Mouse (Mus musculus) forebrain, embryonic 14.5 days (tissue): ENCODE results near the gene Rdh7. TPM values are rescaled to one million over a fixed set of nuclear protein-coding genes. Genes with fewer than 3 reads are reported as not detected.
A peak's percentile ranks its signal among the peaks of the same experiment; 100 is the strongest.

Experiments used
- ATAC-seq: fragments of 200-750 bp; cut with Nextera tagmentation; 2 replicates; pipeline ENCODE4 v1.8.0; 2017; ENCODE audit warnings: mild to moderate bottlenecking, moderate library complexity
- DNase-seq: peaks from one replicate; pipeline ENCODE4 v3.0.0-alpha.2; 2015; ENCODE audit warnings: low spot score
- H3K27ac ChIP-seq: fragments of 300-500 bp; sonication (generic); 2 replicates; pipeline ENCODE4 v1.5.1; 2014; ENCODE audit warnings: low read depth, mild to moderate bottlenecking, control low read depth, low read length, moderate library complexity
- H3K27me3 ChIP-seq: fragments of 300-500 bp; sonication (generic); replicated peaks from 2 replicates; pipeline ENCODE4 v1.6.1; 2014; ENCODE audit warnings: low read length, control low read depth, mixed read lengths; ENCODE audit not compliant: control insufficient read depth, insufficient read depth
- H3K36me3 ChIP-seq: fragments of 300-500 bp; sonication (generic); 2 replicates; pipeline ENCODE4 v1.6.1; 2014; ENCODE audit warnings: low read length, control low read depth; ENCODE audit not compliant: control insufficient read depth, insufficient read depth
- H3K4me1 ChIP-seq: fragments of 300-500 bp; sonication (generic); 2 replicates; pipeline ENCODE4 v1.6.1; 2014; ENCODE audit warnings: antibody characterized with exemption, low read length, control low read depth; ENCODE audit not compliant: control insufficient read depth, insufficient read depth
- H3K4me2 ChIP-seq: fragments of 300-500 bp; sonication (generic); 2 replicates; pipeline ENCODE4 v1.6.1; 2014; ENCODE audit warnings: mild to moderate bottlenecking, control low read depth, low read length
- H3K4me3 ChIP-seq: fragments of 300-500 bp; sonication (generic); 2 replicates; pipeline ENCODE4 v1.5.1; 2014; ENCODE audit warnings: low read depth, low read length, control low read depth
- H3K9ac ChIP-seq: fragments of 300-500 bp; sonication (generic); 2 replicates; pipeline ENCODE4 v1.6.1; 2014; ENCODE audit warnings: mild to moderate bottlenecking, low read length, control low read depth, moderate library complexity
- H3K9me3 ChIP-seq: fragments of 300-500 bp; sonication (generic); replicated peaks from 2 replicates; pipeline ENCODE4 v1.6.1; 2016; ENCODE audit warnings: low read length, control low read depth, mixed read lengths; ENCODE audit not compliant: control insufficient read depth
- WGBS: fragments of 180-500 bp; shearing (Covaris S2); extraction: QIAGEN DNeasy Blood & Tissue Kit; methylation state at CpG from one replicate; pipeline ENCODE4 v1.1.7; 2014; 5-methylcytosine and 5-hydroxymethylcytosine counted together
- polyA plus RNA-seq: library from polyadenylated mRNA; unstranded; fragments of >200 nt; fragmentation: Nextera tagmentation; extraction: Ambion mirVana; gene quantifications from 2 replicates; pipeline ENCODE4 v1.2.1, GENCODE M21; 2014

Rdh7 gene
- polyA plus RNA-seq, 1 experiment from 2014 or later = not detected

DNA sequence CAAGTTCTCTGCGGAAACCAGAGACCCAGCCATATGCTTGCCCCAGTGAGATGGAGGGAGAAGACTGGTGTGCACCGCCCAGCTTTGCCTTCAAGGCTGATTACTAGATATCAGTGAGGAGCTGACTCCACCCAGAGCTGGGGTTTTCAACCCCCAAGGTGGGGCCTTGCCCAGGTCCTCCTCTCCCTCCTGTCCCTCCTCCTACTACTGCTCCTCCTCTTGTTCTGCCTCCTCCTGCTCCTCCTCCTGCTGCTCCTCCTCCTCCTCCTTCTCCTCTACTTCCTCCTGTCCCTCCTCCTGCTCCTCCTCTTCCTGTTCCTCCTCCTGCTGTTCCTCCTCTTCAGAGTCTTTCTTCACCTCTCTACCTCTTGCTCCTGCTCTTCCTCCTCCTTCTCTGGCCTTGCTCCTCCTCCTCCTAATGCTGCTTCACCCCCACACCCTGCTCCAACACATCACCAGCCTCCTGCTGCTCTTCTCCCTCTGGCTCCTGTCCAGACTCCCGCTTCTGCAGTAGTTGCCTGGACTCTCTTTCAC is 9.4 kb downstream of the Rdh7 start:
- DNase-seq = no peak

DNA sequence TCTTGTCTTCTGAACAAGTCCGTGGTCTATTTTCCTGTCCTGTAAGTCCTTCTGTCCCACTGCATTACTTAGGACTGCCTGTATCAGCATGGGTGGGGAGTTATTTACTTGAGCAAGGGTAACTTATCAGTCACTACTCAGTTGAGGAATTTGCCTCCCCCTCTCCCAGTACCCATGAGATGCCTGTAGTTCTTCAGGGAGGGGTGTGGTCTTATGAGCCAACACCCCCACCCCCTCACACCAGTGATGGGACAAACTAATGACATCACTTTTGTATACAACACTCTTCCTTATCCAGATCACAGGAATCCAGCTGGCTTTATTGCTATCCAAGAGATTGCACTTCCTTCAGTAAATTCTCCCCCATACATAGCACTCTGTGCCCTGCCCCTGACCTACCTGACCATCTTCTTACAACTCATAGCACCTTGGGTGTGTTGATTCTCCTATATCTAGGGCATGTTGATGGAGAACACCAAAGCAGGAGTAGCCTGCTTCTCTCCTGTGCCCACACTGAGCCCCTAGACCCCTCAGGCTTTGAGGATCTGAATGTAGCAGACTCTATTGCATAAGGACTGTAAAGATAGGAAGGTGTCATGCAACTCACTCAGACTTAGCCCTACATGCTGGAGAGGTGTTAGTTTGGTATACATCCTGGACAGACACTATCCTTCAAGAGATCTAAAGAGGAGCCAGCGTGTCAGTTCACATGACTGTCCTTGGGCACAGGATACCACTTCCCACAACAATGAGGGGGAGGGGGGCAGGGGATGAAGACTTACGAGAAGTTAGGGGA is 10.2 kb downstream of the Rdh7 start:
- H3K9me3 ChIP-seq = no peaks in the 10 kb centered on the region
- H3K4me3 ChIP-seq = no peak overlapping the region
- no peaks in the 10 kb centered on the region for H3K36me3 ChIP-seq
- WGBS = 76% methylated on average over 3 of the region's 3 CpGs
- ATAC-seq (no peak), DNase-seq (no peak)
- no peaks in the 10 kb centered on the region for H3K4me1 ChIP-seq
- H3K9ac ChIP-seq = no peak overlapping the region
- H3K27ac ChIP-seq = no peak overlapping the region
- no peaks in the 10 kb centered on the region for H3K27me3 ChIP-seq
- no peak overlapping the region for H3K4me2 ChIP-seq

More for the DNA sequence above, 9.4 kb downstream of the Rdh7 start:
- H3K4me2 ChIP-seq = no peak overlapping the region
- no peak overlapping the region for H3K4me3 ChIP-seq
- WGBS = 85% methylated on average over 3 of the region's 3 CpGs
- H3K9me3 ChIP-seq = no peaks in the 10 kb centered on the region
- H3K36me3 ChIP-seq = no peaks in the 10 kb centered on the region
- no peaks in the 10 kb centered on the region for H3K4me1 ChIP-seq
- H3K9ac ChIP-seq = no peak overlapping the region
- H3K27me3 ChIP-seq = no peaks in the 10 kb centered on the region
- no peak overlapping the region for H3K27ac ChIP-seq
- ATAC-seq = no peak

DNA sequence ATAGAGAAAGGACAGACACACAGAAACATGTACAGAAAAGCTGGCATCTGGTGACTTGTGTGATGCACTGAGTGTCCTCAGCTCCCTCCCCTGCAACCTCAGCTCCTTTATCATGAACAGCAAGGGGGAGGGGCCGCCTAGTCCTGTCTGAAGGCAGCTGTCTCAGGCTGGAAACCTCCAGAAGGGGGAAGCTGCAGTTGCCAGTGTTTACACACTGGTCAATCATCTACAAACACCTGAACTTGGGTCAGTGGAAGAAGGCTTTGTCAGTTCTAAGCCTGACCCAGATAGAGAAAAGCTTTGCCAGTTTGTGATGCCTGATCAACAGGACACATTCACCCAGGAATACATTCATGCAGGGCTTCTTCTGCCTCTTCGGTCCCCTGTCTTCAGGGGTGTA is 10.9 kb downstream of the Rdh7 start:
- Histone ChIP-seq H3K4me1 (no peaks in the 10 kb centered on the region), H3K4me3 (no peak overlapping the region), H3K9me3 (no peaks in the 10 kb centered on the region), H3K27ac (no peak overlapping the region), H3K27me3 (no peaks in the 10 kb centered on the region), H3K4me2 (no peak overlapping the region), H3K9ac (no peak overlapping the region), H3K36me3 (no peaks in the 10 kb centered on the region)
- WGBS = 64% methylated on average over 2 of the region's 2 CpGs
- DNase-seq (no peak), ATAC-seq (no peak)

DNA sequence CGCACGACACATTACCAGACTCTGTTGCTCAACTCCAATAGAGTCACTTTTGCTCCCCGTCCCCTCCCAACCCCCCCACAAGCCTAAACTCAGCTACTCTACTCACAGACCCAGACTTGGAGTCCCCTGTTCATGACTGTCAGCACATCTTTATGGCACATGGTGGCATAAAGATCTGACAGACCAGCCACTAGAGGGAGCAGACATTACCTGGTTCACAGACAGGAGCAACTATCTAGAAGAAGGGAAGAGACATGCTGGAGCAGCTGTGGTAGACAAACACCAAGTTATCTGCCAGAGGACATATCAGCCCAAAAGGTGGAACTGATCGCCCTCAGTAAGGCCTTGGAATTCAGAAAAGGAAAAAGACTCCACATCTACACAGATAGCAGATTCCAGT is 16.1 kb downstream of the Rdh7 start:
- DNase-seq (peak; percentile 5), ATAC-seq (no peak)
- H3K27ac ChIP-seq = no peak overlapping the region
- H3K4me1 ChIP-seq = no peaks in the 10 kb centered on the region
- no peaks in the 10 kb centered on the region for H3K27me3 ChIP-seq
- no peak overlapping the region for H3K4me3 ChIP-seq
- no peaks in the 10 kb centered on the region for H3K9me3 ChIP-seq
- 68% methylated on average over 4 of the region's 4 CpGs for WGBS
- no peaks in the 10 kb centered on the region for H3K36me3 ChIP-seq
- H3K9ac ChIP-seq = no peak overlapping the region
- no peak overlapping the region for H3K4me2 ChIP-seq

DNA sequence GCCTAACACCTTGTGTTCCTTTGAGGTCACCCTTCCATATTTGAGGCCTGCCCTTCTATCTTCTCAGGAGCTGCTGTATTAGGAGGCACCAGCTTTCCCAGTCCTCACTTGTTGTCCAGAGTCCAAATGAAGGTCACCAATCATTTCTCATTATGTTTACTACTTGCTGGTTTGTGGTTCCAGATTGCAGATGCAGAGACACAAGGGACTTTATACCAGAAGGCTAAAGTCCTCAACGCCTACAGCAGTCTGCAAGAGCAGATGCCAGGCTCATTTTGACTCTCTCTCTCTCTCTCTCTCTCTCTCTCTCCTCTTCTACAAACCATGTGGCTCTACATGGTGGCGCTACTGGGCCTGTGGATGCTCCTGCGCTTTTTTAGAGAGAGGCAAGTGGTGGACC is 22.4 kb downstream of the Rdh7 start, which contains the start of gene Rdh16f2:
Gene Rdh16f2, plus strand, starts transcription at position 243 of the 400 bp plus-strand sequence.
- H3K4me3 ChIP-seq = no peak within 1 kb of the TSS
- no peaks in the 10 kb centered on the region for H3K4me1 ChIP-seq
- H3K27me3 ChIP-seq = no peaks in the 10 kb centered on the region
- H3K27ac ChIP-seq = no peak within 1 kb of the TSS
- no peak within 1 kb of the TSS for H3K4me2 ChIP-seq
- no peaks in the 10 kb centered on the region for H3K9me3 ChIP-seq
- no peaks in the 10 kb centered on the region for H3K36me3 ChIP-seq
- no peak within 1 kb of the TSS for H3K9ac ChIP-seq
- WGBS = 85% methylated on average over 3 of the region's 3 CpGs
- ATAC-seq (no peak), DNase-seq (no peak)

DNA sequence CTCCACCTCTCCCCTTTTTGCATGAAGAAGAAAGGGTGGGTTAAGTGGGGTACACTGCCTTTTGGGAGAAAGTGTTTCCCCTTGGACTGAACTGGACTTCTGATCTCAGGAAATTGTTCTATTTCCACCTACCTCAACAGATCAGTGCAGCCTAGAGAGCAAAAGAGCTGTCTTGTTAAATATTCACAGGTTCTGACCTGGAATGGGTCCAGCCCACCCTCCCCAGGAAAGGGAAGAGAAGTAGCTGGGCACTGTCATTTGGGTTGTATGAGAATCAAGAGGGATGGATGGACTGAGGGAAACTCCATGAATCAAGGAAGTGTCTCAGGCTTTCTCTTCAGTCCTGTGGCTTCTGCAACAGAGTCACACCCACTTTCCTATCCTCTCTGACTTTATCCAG is 23.7 kb downstream of the Rdh7 start:
- no peaks in the 10 kb centered on the region for H3K27me3 ChIP-seq
- ATAC-seq (no peak), DNase-seq (no peak)
- H3K4me3 ChIP-seq = no peak overlapping the region
- H3K4me2 ChIP-seq = no peak overlapping the region
- no peaks in the 10 kb centered on the region for H3K9me3 ChIP-seq
- no peaks in the 10 kb centered on the region for H3K36me3 ChIP-seq
- no peaks in the 10 kb centered on the region for H3K4me1 ChIP-seq
- no peak overlapping the region for H3K9ac ChIP-seq
- no peak overlapping the region for H3K27ac ChIP-seq

DNA sequence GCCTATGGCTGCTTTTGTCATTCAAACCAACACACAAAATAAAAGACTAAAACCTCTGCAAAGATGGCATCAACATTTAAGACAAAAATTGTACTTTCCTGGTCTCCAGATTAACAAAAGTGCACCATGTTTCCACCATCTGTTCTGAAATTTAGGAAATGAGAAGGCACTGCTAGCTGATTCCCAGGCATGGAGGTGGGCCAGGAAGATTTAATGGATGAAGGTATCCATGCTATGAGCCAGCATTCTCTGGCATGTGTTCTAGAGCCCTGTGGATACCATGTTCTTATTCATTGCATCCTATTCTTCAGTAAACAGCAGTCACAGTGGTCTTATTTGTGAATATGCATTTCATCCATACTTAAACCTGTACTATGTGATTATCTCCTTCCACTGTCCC is 32.2 kb downstream of the Rdh7 start:
- H3K9me3 ChIP-seq = no peaks in the 10 kb centered on the region
- no peak overlapping the region for H3K27ac ChIP-seq
- no peaks in the 10 kb centered on the region for H3K4me1 ChIP-seq
- H3K36me3 ChIP-seq = no peaks in the 10 kb centered on the region
- H3K4me2 ChIP-seq = no peak overlapping the region
- no peaks in the 10 kb centered on the region for H3K27me3 ChIP-seq
- ATAC-seq (no peak), DNase-seq (no peak)
- no peak overlapping the region for H3K4me3 ChIP-seq
- no peak overlapping the region for H3K9ac ChIP-seq

DNA sequence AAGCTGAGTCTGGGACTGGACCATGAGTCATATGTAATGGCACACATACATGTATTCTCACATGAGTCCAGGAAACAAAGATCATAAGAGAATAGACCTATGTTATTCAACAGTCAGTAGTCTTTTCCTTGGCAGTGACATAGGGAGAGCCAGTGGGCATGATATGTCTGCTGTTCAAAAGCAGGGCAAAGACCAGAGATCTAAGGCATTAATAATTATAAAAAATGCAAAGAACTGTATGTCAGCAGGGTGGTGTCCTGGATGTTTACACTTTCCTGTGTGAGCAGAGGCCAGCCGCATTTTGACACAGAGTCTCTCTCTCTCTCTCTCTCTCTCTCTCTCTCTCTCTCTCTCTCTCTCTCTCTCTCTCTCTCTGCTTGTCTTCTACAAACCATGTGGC is 39.0 kb downstream of the Rdh7 start, which contains the start of gene Rdh19:
Gene Rdh19, plus strand, starts transcription at position 301 of the 400 bp plus-strand sequence.
- ATAC-seq (no peak), DNase-seq (no peak)
- H3K4me2 ChIP-seq = no peak within 1 kb of the TSS
- no peak within 1 kb of the TSS for H3K27ac ChIP-seq
- H3K4me1 ChIP-seq = no peaks in the 10 kb centered on the region
- H3K4me3 ChIP-seq = no peak within 1 kb of the TSS
- H3K36me3 ChIP-seq = no peaks in the 10 kb centered on the region
- H3K9me3 ChIP-seq = no peaks in the 10 kb centered on the region
- H3K27me3 ChIP-seq = no peaks in the 10 kb centered on the region
- 84% methylated on average over 1 of the region's 1 CpGs for WGBS
- H3K9ac ChIP-seq = no peak within 1 kb of the TSS

DNA sequence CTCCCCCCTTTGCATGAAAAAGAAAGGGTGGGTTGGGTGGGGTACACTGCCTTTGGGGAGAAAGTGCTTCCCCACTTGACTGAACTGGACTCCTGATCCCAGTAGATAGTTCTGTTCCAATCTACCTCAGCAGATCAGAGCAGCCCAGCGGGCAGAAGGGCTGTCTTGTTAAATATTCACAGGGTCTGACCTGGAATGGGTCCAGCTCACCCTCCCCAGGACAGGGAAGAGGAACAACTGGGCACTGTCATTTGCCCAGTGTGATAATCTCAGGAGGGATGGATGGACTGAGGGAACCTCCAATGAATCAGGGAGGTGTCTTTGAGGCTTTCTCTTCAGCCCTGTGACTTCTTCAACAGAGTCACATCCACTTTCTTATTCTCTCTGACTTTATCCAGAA is 40.5 kb downstream of the Rdh7 start:
- WGBS = 81% methylated on average over 1 of the region's 1 CpGs
- Histone ChIP-seq H3K9ac (no peak overlapping the region), H3K9me3 (no peaks in the 10 kb centered on the region), H3K4me1 (no peaks in the 10 kb centered on the region), H3K27me3 (no peaks in the 10 kb centered on the region), H3K27ac (no peak overlapping the region), H3K36me3 (no peaks in the 10 kb centered on the region), H3K4me3 (no peak overlapping the region), H3K4me2 (no peak overlapping the region)
- DNase-seq (no peak), ATAC-seq (no peak)
